Mouse (Mus musculus): ENCODE measurements around the gene Dnajc16.

Gene Dnajc16

GRCm38 (mm10) chr4:141790524-141790990, at the start of gene Dnajc16:
Gene Dnajc16, minus strand, starts transcription at chr4:141790931.
- Histone ChIP-seq H3K4me3 (replicated peaks; ENCODE audit: low read length) (peak within 1 kb of the TSS; percentile 99), H3K9me3 (ENCODE audit: low read length) (no peaks in the 10 kb centered on the region), H3K27me3 (ENCODE audit: insufficient read depth, low read length) (no peaks in the 10 kb centered on the region), H3K36me3 (ENCODE audit: insufficient read depth, low read length) (peaks cover 22% of the 10 kb centered on the region), H3K4me1 (replicated peaks; ENCODE audit: low read depth, low read length) (peaks cover 44% of the 10 kb centered on the region)
- TF ChIP-seq CTCF (conservative IDR thresholded peaks at IDR 0.05; ENCODE audit: low read length) (no peak), POU5F1 (IDR thresholded peaks at IDR 0.05; ENCODE audit: borderline replicate concordance, low read length) (no peak), NANOG (IDR thresholded peaks at IDR 0.05; ENCODE audit: borderline replicate concordance, low read length) (no peak)

- no peak for TF ChIP-seq POU5F1 (IDR thresholded peaks at IDR 0.05; ENCODE audit: borderline replicate concordance, low read length)
- no peak for TF ChIP-seq CTCF (conservative IDR thresholded peaks at IDR 0.05; ENCODE audit: low read length)
- TF ChIP-seq NANOG (IDR thresholded peaks at IDR 0.05; ENCODE audit: borderline replicate concordance, low read length) = no peak
- Histone ChIP-seq H3K27me3 (ENCODE audit: insufficient read depth, low read length) (peaks cover 4% of the 10 kb centered on the region; the same call in 1 of the 2 replicates), H3K36me3 (ENCODE audit: insufficient read depth, low read length) (no peaks in the 10 kb centered on the region), H3K4me1 (replicated peaks; ENCODE audit: low read depth, low read length) (peaks cover 27% of the 10 kb centered on the region), H3K4me3 (replicated peaks; ENCODE audit: low read length) (no peak overlapping the region), H3K9me3 (ENCODE audit: low read length) (no peaks in the 10 kb centered on the region)
Measured at GRCm38 (mm10) chr4:141834536-141835095, 43.9 kb upstream of the Dnajc16 start.

GRCm38 (mm10) chr4:141833911-141834310, 43.2 kb upstream of the Dnajc16 start:
- Histone ChIP-seq H3K36me3 (ENCODE audit: insufficient read depth, low read length) (no peaks in the 10 kb centered on the region), H3K4me3 (replicated peaks; ENCODE audit: low read length) (no peak overlapping the region), H3K27me3 (ENCODE audit: insufficient read depth, low read length) (peaks cover 4% of the 10 kb centered on the region; the same call in 1 of the 2 replicates), H3K4me1 (replicated peaks; ENCODE audit: low read depth, low read length) (peaks cover 27% of the 10 kb centered on the region), H3K9me3 (ENCODE audit: low read length) (no peaks in the 10 kb centered on the region)
- no peak for TF ChIP-seq NANOG (IDR thresholded peaks at IDR 0.05; ENCODE audit: borderline replicate concordance, low read length)
- no peak for TF ChIP-seq CTCF (conservative IDR thresholded peaks at IDR 0.05; ENCODE audit: low read length)
- no peak for TF ChIP-seq POU5F1 (IDR thresholded peaks at IDR 0.05; ENCODE audit: borderline replicate concordance, low read length)

GRCm38 (mm10) chr4:141831361-141831760, 40.6 kb upstream of the Dnajc16 start:
- TF ChIP-seq NANOG (IDR thresholded peaks at IDR 0.05; ENCODE audit: borderline replicate concordance, low read length) (no peak), CTCF (conservative IDR thresholded peaks at IDR 0.05; ENCODE audit: low read length) (no peak), POU5F1 (IDR thresholded peaks at IDR 0.05; ENCODE audit: borderline replicate concordance, low read length) (no peak)
- H3K4me3 ChIP-seq (replicated peaks; ENCODE audit: low read length) = peak overlapping the region; percentile 51
- H3K27me3 ChIP-seq (ENCODE audit: insufficient read depth, low read length) = peaks cover 4% of the 10 kb centered on the region; the same call in 1 of the 2 replicates
- peaks cover 24% of the 10 kb centered on the region for H3K4me1 ChIP-seq (replicated peaks; ENCODE audit: low read depth, low read length)
- H3K9me3 ChIP-seq (ENCODE audit: low read length) = no peaks in the 10 kb centered on the region
- H3K36me3 ChIP-seq (ENCODE audit: insufficient read depth, low read length) = no peaks in the 10 kb centered on the region

DNA sequence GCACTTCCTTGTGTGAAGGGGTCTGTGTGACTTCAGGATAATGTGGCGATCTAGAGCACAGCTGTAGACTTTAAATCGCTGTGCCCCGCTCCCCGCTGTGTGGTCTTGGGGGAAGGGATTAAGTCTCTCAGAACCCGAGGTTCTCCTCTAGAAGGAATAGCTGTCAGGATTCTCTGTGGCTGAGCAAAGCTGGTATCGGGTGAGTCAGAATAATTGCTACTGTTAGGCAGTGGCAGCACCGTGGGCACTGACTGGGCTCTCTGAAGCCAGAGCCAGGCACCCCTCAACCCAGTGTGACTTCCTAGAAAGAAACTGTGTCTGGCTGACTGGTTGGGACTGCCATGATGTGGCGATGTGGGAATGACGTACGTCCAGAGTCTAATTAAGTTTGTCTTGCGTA, 39.6 kb upstream of the Dnajc16 start:
- 0 out of 2 replicates have a peak overlapping the region, but pooled peaks have one; percentile 17 for H3K4me3 ChIP-seq (replicated peaks; ENCODE audit: low read length)
- H3K27me3 ChIP-seq (ENCODE audit: insufficient read depth, low read length) = peaks cover 4% of the 10 kb centered on the region; the same call in 1 of the 2 replicates
- H3K36me3 ChIP-seq (ENCODE audit: insufficient read depth, low read length) = no peaks in the 10 kb centered on the region
- no peak for TF ChIP-seq POU5F1 (IDR thresholded peaks at IDR 0.05; ENCODE audit: borderline replicate concordance, low read length)
- peaks cover 24% of the 10 kb centered on the region for H3K4me1 ChIP-seq (replicated peaks; ENCODE audit: low read depth, low read length)
- H3K9me3 ChIP-seq (ENCODE audit: low read length) = no peaks in the 10 kb centered on the region

DNA sequence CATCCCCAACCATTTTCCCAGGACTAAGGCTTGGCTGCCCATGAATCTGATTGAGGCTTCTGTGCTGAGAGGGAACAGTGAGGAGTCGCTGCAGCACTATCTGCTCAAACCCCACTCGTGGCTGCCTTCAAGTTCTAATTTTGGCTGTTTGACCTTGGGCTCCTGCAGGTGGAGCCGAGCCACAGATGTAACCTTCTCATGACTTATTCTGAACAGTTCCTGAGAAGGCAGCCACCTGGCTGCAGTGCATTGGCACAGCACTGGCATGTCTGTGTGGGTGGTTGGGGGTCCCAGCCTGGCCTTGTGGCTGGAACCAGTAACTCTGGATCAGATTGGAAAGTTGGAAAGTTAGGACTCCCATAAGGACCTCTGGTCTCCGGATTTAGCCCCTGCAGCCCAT, 37.4 kb upstream of the Dnajc16 start:
- no peak overlapping the region for H3K4me3 ChIP-seq (replicated peaks; ENCODE audit: low read length)
- H3K27me3 ChIP-seq (ENCODE audit: insufficient read depth, low read length) = no peaks in the 10 kb centered on the region
- peaks cover 30% of the 10 kb centered on the region for H3K4me1 ChIP-seq (replicated peaks; ENCODE audit: low read depth, low read length)
- no peaks in the 10 kb centered on the region for H3K9me3 ChIP-seq (ENCODE audit: low read length)
- TF ChIP-seq NANOG (IDR thresholded peaks at IDR 0.05; ENCODE audit: borderline replicate concordance, low read length) (no peak), CTCF (conservative IDR thresholded peaks at IDR 0.05; ENCODE audit: low read length) (no peak), POU5F1 (IDR thresholded peaks at IDR 0.05; ENCODE audit: borderline replicate concordance, low read length) (no peak)
- H3K36me3 ChIP-seq (ENCODE audit: insufficient read depth, low read length) = no peaks in the 10 kb centered on the region

DNA sequence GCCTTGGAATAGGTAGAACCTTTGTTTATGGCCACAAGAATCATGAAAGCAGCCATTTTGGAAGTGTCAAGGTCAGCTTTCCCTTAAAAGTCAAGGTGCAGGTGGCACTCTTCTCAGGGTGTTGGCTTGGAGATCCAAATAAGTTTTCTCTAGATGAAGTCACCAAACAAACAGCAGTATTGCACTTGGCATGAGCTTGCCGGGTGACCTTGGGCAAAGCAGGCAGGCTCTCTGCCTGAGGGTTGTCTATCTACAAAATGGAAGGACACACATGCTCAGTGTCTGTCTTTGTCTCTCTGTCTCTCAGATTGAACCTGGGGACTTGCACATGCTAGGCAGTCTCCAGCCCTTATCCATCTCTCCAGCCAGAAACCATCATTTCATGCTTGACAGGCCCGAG, 36.7 kb upstream of the Dnajc16 start:
- Histone ChIP-seq H3K27me3 (ENCODE audit: insufficient read depth, low read length) (no peaks in the 10 kb centered on the region), H3K4me1 (replicated peaks; ENCODE audit: low read depth, low read length) (peaks cover 37% of the 10 kb centered on the region), H3K36me3 (ENCODE audit: insufficient read depth, low read length) (no peaks in the 10 kb centered on the region), H3K9me3 (ENCODE audit: low read length) (no peaks in the 10 kb centered on the region), H3K4me3 (replicated peaks; ENCODE audit: low read length) (no peak overlapping the region)
- no peak for TF ChIP-seq POU5F1 (IDR thresholded peaks at IDR 0.05; ENCODE audit: borderline replicate concordance, low read length)
- no peak for TF ChIP-seq NANOG (IDR thresholded peaks at IDR 0.05; ENCODE audit: borderline replicate concordance, low read length)
- no peak for TF ChIP-seq CTCF (conservative IDR thresholded peaks at IDR 0.05; ENCODE audit: low read length)

DNA sequence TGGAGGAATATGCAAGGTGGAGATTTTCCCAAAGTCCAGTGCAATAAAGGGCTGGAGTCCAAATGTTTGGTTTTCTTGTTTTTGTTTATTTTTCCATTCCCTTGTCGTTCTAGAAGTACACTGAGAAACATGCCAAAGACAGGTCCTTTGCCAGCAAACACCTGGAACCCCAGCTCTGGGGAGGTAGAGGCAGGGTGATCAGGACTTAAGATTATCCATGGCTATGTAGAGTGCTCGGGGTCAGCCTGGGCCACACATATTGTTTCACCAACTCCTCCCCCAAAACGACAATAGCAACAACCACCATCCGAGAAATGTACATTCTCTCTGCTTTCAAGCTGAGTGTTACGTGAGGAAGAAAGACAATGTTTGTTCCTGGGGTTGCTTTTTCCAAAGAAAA, 35.3 kb upstream of the Dnajc16 start, which contains the start of gene Cela2a:
Gene Cela2a (minus strand): TSS at position 101 of the 400 bp plus-strand sequence.
- Histone ChIP-seq H3K36me3 (ENCODE audit: insufficient read depth, low read length) (no peaks in the 10 kb centered on the region), H3K27me3 (ENCODE audit: insufficient read depth, low read length) (no peaks in the 10 kb centered on the region), H3K4me3 (replicated peaks; ENCODE audit: low read length) (no peak within 1 kb of the TSS), H3K4me1 (replicated peaks; ENCODE audit: low read depth, low read length) (peaks cover 38% of the 10 kb centered on the region), H3K9me3 (ENCODE audit: low read length) (no peaks in the 10 kb centered on the region)
- TF ChIP-seq POU5F1 (IDR thresholded peaks at IDR 0.05; ENCODE audit: borderline replicate concordance, low read length) (no peak), CTCF (conservative IDR thresholded peaks at IDR 0.05; ENCODE audit: low read length) (no peak), NANOG (IDR thresholded peaks at IDR 0.05; ENCODE audit: borderline replicate concordance, low read length) (no peak)

- Histone ChIP-seq H3K36me3 (ENCODE audit: insufficient read depth, low read length) (no peaks in the 10 kb centered on the region), H3K9me3 (ENCODE audit: low read length) (no peaks in the 10 kb centered on the region), H3K4me1 (replicated peaks; ENCODE audit: low read depth, low read length) (peaks cover 43% of the 10 kb centered on the region), H3K4me3 (replicated peaks; ENCODE audit: low read length) (no peak overlapping the region), H3K27me3 (ENCODE audit: insufficient read depth, low read length) (peaks cover 8% of the 10 kb centered on the region)
- no peak for TF ChIP-seq CTCF (conservative IDR thresholded peaks at IDR 0.05; ENCODE audit: low read length)
- TF ChIP-seq NANOG (IDR thresholded peaks at IDR 0.05; ENCODE audit: borderline replicate concordance, low read length) = no peak
- no peak for TF ChIP-seq POU5F1 (IDR thresholded peaks at IDR 0.05; ENCODE audit: borderline replicate concordance, low read length)
Measured at GRCm38 (mm10) chr4:141822979-141823378, 32.2 kb upstream of the Dnajc16 start.

Data from E14TG2a.4 (cell line).